Mouse (Mus musculus) kidney, adult 2 months (tissue): ENCODE results near the gene Gabpb2. TPM values are rescaled to one million over a fixed set of nuclear protein-coding genes. Genes with fewer than 3 reads are reported as not detected.
"Not testable (repeated sequence)": the region's sequence is repeated elsewhere in the genome, so short reads cannot be mapped to it uniquely, and the experiment has no call there.

Source experiments
- DNase-seq: peaks from one replicate; pipeline ENCODE4 v3.0.0; 2021
- H3K27ac ChIP-seq: fragments of 200-500 bp; 2 replicates; pipeline ENCODE4 v1.5.1; 2012; ENCODE audit warnings: low read depth, low read length, control low read depth, inconsistent platforms; ENCODE audit not compliant: insufficient read depth
- H3K27me3 ChIP-seq: fragments of 200-500 bp; replicated peaks from 2 replicates; pipeline ENCODE4 v1.6.1; 2012; ENCODE audit warnings: mild to moderate bottlenecking, moderate library complexity, low read length, inconsistent platforms; ENCODE audit not compliant: control insufficient read depth, insufficient read depth
- H3K36me3 ChIP-seq: fragments of 200-500 bp; 2 replicates; pipeline ENCODE4 v1.6.1; 2012; ENCODE audit warnings: mild to moderate bottlenecking, moderate library complexity, low read length, inconsistent platforms; ENCODE audit not compliant: control insufficient read depth, insufficient read depth
- H3K4me1 ChIP-seq: fragments of 200-500 bp; 2 replicates; pipeline ENCODE4 v1.6.1; 2011; ENCODE audit warnings: low read length; ENCODE audit not compliant: control insufficient read depth, insufficient read depth
- H3K4me3 ChIP-seq: fragments of 200-500 bp; 2 replicates; pipeline ENCODE4 v1.5.1; 2011; ENCODE audit warnings: mild to moderate bottlenecking, low read depth, low read length, control low read depth; ENCODE audit not compliant: insufficient read depth
- CTCF ChIP-seq: fragments of 200-500 bp; conservative IDR thresholded peaks from 2 replicates; pipeline ENCODE4 v1.5.1; 2011; ENCODE audit warnings: low read depth, mild to moderate bottlenecking, control low read depth, low read length, moderate library complexity, mixed read lengths; ENCODE audit not compliant: insufficient read depth, insufficient read length
- POLR2A ChIP-seq: fragments of 200-500 bp; IDR thresholded peaks from one replicate; pipeline ENCODE4 v1.6.1; 2011; ENCODE audit warnings: low read depth, low read length, control low read depth
- WGBS: fragments of 180-500 bp; shearing (Covaris S2); methylation state at CpG from one replicate; pipeline ENCODE4 v1.1.7; 2018; 5-methylcytosine and 5-hydroxymethylcytosine counted together
- polyA plus RNA-seq: library from polyadenylated mRNA; depleted of rRNA; stranded (reverse); fragments of >200 nt; gene quantifications from 2 replicates; pipeline ENCODE4 v1.2.3, GENCODE M21; 2012

Gene Gabpb2
- polyA plus RNA-seq, 1 experiment = 10.6 TPM

- H3K27me3 ChIP-seq = no peaks in the 10 kb centered on the region
These were observed 78.0 kb downstream of the Gabpb2 start for GRCm38 (mm10) chr3:95139586-95140288.

DNA sequence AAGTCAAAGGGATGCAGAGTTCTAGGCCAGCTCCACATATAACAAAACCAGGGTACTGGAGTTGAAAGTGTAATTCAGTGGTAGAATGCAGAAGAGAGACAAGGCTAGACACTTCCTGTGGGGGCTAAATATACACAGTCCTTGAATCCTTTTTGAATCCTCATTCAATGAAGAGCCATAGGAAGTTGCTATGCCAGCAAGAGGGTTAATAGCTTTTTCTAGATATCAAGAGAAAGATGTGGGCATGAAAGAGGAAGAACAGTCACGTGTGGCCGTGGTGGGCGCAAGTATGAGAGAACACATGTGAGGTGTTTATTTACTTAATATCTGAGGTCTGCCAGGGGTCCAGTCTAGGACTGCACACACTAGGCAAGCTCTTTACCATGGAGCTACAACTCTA, 81.4 kb downstream of the Gabpb2 start:
- no peaks in the 10 kb centered on the region for H3K27me3 ChIP-seq
- no peak for DNase-seq
- no peak overlapping the region for H3K27ac ChIP-seq
- H3K4me3 ChIP-seq = no peak overlapping the region
- no peaks in the 10 kb centered on the region; the same call in 1 of the 2 replicates for H3K36me3 ChIP-seq
- TF ChIP-seq POLR2A = no peak
- TF ChIP-seq CTCF = no peak
- peaks cover 8% of the 10 kb centered on the region for H3K4me1 ChIP-seq
- WGBS = 88% methylated on average over 3 of the region's 3 CpGs

More at GRCm38 (mm10) chr3:95139586-95140288, 78.0 kb downstream of the Gabpb2 start:
- peaks cover 4% of the 10 kb centered on the region for H3K4me1 ChIP-seq
- H3K27ac ChIP-seq = peak overlapping the region; percentile 54
- peak; percentile 93 for DNase-seq
- 51% methylated on average over 25 of the region's 25 CpGs for WGBS
- peak; percentile 20; the same call in 1 of the 2 replicates for TF ChIP-seq CTCF
- no peak for TF ChIP-seq POLR2A
- H3K4me3 ChIP-seq = no peak overlapping the region
- H3K36me3 ChIP-seq = no peaks in the 10 kb centered on the region; the same call in 1 of the 2 replicates

GRCm38 (mm10) chr3:95135433-95136052, 82.2 kb downstream of the Gabpb2 start:
- no peak overlapping the region for H3K27ac ChIP-seq
- TF ChIP-seq CTCF (no peak), POLR2A (no peak)
- H3K36me3 ChIP-seq = no peaks in the 10 kb centered on the region; the same call in 1 of the 2 replicates
- peak; percentile 17 for DNase-seq
- H3K4me1 ChIP-seq = peaks cover 8% of the 10 kb centered on the region
- 0 out of 2 replicates have a peak overlapping the region, but pooled peaks have one; percentile 44 for H3K4me3 ChIP-seq
- H3K27me3 ChIP-seq = no peaks in the 10 kb centered on the region
- WGBS = 70% methylated on average over 7 of the region's 7 CpGs

GRCm38 (mm10) chr3:95135023-95135422, 82.7 kb downstream of the Gabpb2 start:
- H3K36me3 ChIP-seq = no peaks in the 10 kb centered on the region
- 13% methylated on average over 6 of the region's 6 CpGs for WGBS
- TF ChIP-seq CTCF (no peak), POLR2A (no peak)
- peak; percentile 84 for DNase-seq
- H3K4me3 ChIP-seq = peak overlapping the region; percentile 44
- no peaks in the 10 kb centered on the region for H3K27me3 ChIP-seq
- H3K4me1 ChIP-seq = peaks cover 4% of the 10 kb centered on the region
- H3K27ac ChIP-seq = peak overlapping the region; percentile 57; the same call in 1 of the 2 replicates

DNA sequence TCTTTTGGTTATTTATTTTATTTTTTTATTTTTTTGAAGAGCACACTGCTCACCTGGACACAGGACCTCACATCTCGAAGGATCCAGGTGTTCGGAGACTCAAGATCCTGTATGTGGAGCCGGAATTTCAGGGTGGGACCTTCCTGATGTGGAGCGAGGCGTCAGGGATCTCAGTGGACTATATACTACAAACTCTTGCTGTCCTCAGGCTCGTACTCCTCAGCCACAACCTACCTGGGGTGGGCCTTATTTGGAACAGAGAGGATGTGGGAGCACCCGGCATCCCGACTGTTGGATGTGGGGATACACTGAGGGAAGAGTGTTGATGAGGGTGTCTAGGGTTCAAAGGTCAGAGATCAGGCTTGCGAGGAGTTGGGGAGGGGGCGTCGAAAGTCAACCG, 83.6 kb downstream of the Gabpb2 start:
- not testable (repeated sequence) for H3K27ac ChIP-seq, H3K36me3 ChIP-seq, DNase-seq, H3K4me3 ChIP-seq, H3K4me1 ChIP-seq, H3K27me3 ChIP-seq
- WGBS = no CpG with 5 or more reads among the region's 12 CpGs

DNA sequence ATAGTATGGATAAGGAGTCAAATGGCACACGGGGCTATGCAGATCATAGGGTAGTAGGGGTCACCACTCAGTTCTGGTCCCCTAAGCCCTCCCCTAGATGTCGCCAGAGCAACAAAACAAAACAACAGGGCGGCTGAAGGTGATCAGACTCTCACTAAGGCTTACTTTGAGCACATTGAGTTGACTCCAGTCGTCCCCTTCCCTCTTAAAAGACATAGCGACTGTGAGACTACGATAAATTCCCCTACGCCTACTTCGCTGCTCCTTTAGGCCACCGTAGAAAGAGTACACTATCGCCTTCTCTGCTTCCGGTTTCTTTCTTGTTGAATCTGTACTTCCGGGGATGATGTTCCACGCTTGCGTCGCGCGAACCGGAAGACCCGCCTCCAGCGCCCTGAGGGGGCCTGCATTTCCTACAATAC, 84.0 kb downstream of the Gabpb2 start, which contains the start of the genes Scnm1 and Lysmd1:
Gene Scnm1, minus strand, starts transcription at position 332 of the 422 bp plus-strand sequence.
Gene Lysmd1, plus strand, starts transcription at position 409 of the 422 bp plus-strand sequence.
- Histone ChIP-seq H3K4me3 (peak within 1 kb of the TSS; percentile 96), H3K36me3 (no peaks in the 10 kb centered on the region), H3K27ac (peak within 1 kb of the TSS; percentile 93), H3K4me1 (peaks cover 4% of the 10 kb centered on the region), H3K27me3 (no peaks in the 10 kb centered on the region)
- peak; percentile 97 for DNase-seq
- under 1% methylated on average over 20 of the region's 20 CpGs for WGBS
- 0 out of 2 replicates have a peak, but pooled peaks have one; percentile 24 for TF ChIP-seq CTCF
- TF ChIP-seq POLR2A = no peak

DNA sequence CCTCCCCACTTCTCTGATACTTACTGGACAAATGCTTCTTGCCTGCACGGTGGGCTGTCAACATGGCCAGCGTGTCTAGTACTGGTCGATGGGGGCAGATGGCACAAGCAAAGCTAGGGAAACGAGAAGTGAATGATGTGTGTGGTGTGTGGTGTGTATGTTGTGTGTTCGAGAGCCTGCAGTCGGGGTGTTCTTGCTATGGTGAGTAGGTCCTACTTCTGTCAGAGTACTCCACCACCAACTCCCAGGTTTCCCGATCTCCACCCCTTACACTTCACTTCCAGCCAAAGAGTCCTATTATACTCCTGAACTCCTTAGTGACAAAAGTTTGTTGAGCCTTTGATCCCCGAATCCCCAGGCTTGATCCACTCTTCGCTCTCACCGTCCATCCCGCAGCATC, 84.5 kb downstream of the Gabpb2 start:
- H3K36me3 ChIP-seq = no peaks in the 10 kb centered on the region
- peaks cover 4% of the 10 kb centered on the region for H3K4me1 ChIP-seq
- H3K27ac ChIP-seq = no peak overlapping the region
- H3K27me3 ChIP-seq = no peaks in the 10 kb centered on the region
- no peak for TF ChIP-seq POLR2A
- no peak for TF ChIP-seq CTCF
- no peak for DNase-seq
- 53% methylated on average over 11 of the region's 11 CpGs for WGBS
- H3K4me3 ChIP-seq = peak overlapping the region; percentile 96

DNA sequence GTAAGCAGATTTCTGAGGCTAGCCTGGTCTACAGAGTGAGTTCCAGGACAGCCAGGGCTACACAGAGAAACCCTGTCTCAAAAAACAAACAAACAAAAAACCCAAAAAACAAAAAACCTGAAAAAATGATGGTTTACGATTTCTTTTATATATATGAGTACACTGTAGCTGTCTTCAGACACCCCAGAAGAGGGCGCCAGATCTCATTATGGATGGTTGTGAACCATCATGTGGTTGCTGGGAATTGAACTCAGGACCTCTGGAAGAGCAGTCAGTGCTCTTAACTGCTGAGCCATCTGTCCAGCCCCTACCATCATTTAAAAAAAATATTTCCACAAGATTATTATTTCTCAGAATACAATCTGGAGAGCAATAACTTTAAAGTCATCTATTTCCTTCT, 85.3 kb downstream of the Gabpb2 start:
- 88% methylated on average over 2 of the region's 2 CpGs for WGBS
- not testable (repeated sequence) for DNase-seq, H3K36me3 ChIP-seq, H3K4me1 ChIP-seq, H3K27ac ChIP-seq, H3K27me3 ChIP-seq, H3K4me3 ChIP-seq
